Comparison of ENCODE assay signal across 8 mouse cellular contexts in the genomic region with DNA sequence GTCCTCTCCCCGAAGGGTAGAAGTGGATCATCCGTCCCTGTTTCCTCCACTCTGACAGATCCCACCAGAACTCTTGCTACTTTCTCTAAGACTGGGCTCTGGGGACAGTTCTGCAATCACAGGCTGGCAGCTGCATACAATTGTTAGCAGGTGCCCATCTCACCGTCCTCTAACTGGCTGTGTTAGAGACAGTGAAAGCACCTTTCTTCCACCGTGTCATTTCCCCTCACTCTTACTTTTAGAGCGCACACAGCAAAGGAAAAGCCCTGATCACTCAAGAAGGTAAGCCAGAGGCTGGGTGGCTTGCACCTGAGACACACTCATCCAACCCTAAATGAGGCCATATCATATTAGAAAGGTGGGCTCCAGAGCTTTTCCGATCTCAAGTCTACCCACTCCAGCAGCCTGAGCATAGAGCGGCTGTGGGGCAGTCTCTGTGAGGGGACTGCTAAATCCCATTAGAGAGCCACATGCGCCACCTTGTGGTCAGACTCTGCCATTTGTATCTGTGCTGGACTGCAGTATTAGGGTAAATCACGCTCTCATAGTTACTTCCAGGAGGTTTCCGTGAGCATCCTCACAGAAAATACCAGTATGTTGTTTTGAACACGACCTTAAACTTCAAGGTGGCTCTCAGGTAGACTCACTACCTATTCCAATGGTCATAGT. TPM values are rescaled to one million over a fixed set of nuclear protein-coding genes. Genes with fewer than 3 reads are reported as not detected.
A peak's percentile ranks its signal among the peaks of the same experiment; 100 is the strongest.
DNase-seq lines count a peak whose midpoint lies in the region; ATAC-seq and TF ChIP-seq lines count a peak whose summit lies in the region.

No protein-coding gene starts in this region.

- DNase-seq in A20 (ENCODE audit: low read depth, low spot score), result peak; percentile 92
- DNase-seq in spleen, postnatal 4 days (ENCODE audit: low spot score in 2 of 2), result peak; percentile 79 to 91

- H3K27ac ChIP-seq in bone marrow, adult 2 months (ENCODE audit: control insufficient read depth, insufficient read depth, low read depth, low read length, poor library complexity), result no peak overlapping the region
- H3K27ac ChIP-seq in embryonic facial prominence, embryonic 15.5 days (replicated peaks), result no peak overlapping the region
- no peak overlapping the region for H3K27ac ChIP-seq in heart, embryonic 11.5 days (ENCODE audit: low read depth, low read length)
- no peak overlapping the region for H3K27ac ChIP-seq in kidney, embryonic 15.5 days
- H3K27ac ChIP-seq in limb, embryonic 15.5 days, result no peak overlapping the region

- no peaks in the 10 kb centered on the region for H3K79me2 ChIP-seq in myocyte (ENCODE audit: control insufficient read depth, insufficient read depth)

- H3K9ac ChIP-seq in embryonic facial prominence, embryonic 15.5 days, result no peak overlapping the region
- H3K9ac ChIP-seq in heart, embryonic 11.5 days (ENCODE audit: low read depth, low read length), result no peak overlapping the region
- H3K9ac ChIP-seq in kidney, embryonic 15.5 days, result no peak overlapping the region
- H3K9ac ChIP-seq in limb, embryonic 15.5 days, result no peak overlapping the region

- no peak for TF ChIP-seq POLR2A in bone marrow, adult 2 months (IDR thresholded peaks at IDR 0.05; ENCODE audit: borderline replicate concordance, control insufficient read depth, low read depth, low read length)
- TF ChIP-seq POLR2A in myocyte (IDR thresholded peaks at IDR 0.05; ENCODE audit: insufficient read length, low read depth), result no peak

- no peak overlapping the region for H3ac ChIP-seq in myocyte (ENCODE audit: control insufficient read depth, insufficient read length)

- peaks cover 3% of the 10 kb centered on the region; the same call in 1 of the 2 replicates for H3K27me3 ChIP-seq in embryonic facial prominence, embryonic 15.5 days
- no peaks in the 10 kb centered on the region for H3K27me3 ChIP-seq in heart, embryonic 11.5 days (ENCODE audit: control insufficient read depth, insufficient read depth, low read length)
- peaks cover 11% of the 10 kb centered on the region for H3K27me3 ChIP-seq in kidney, embryonic 15.5 days
- H3K27me3 ChIP-seq in limb, embryonic 15.5 days, result peaks cover 21% of the 10 kb centered on the region
- peaks cover 5% of the 10 kb centered on the region for H3K27me3 ChIP-seq in myocyte (ENCODE audit: control insufficient read depth, insufficient read depth, insufficient read length)

- ATAC-seq in embryonic facial prominence, embryonic 15.5 days (ENCODE audit: insufficient number of reproducible peaks, low FRiP score, low TSS enrichment, low read depth), result peak; percentile 82
- ATAC-seq in heart, embryonic 11.5 days (replicated peaks; ENCODE audit: insufficient number of reproducible peaks, low FRiP score, low TSS enrichment), result peak; percentile 86
- ATAC-seq in kidney, embryonic 15.5 days (replicated peaks; ENCODE audit: low FRiP score), result peak; percentile 95
- ATAC-seq in limb, embryonic 15.5 days (ENCODE audit: insufficient number of reproducible peaks, low FRiP score, low TSS enrichment, low read depth), result peak; percentile 69; the same call in 1 of the 2 replicates

- H3K4me3 ChIP-seq in bone marrow, adult 2 months (replicated peaks; ENCODE audit: control insufficient read depth, low read depth, low read length), result no peak overlapping the region
- H3K4me3 ChIP-seq in embryonic facial prominence, embryonic 15.5 days (replicated peaks), result no peak overlapping the region
- H3K4me3 ChIP-seq in heart, embryonic 11.5 days (ENCODE audit: low read depth, low read length), result peak overlapping the region; percentile 4; the same call in 1 of the 2 replicates
- peak overlapping the region; percentile 22; the same call in 1 of the 2 replicates for H3K4me3 ChIP-seq in kidney, embryonic 15.5 days (replicated peaks)
- no peak overlapping the region for H3K4me3 ChIP-seq in limb, embryonic 15.5 days
- no peak overlapping the region for H3K4me3 ChIP-seq in myocyte

- H3K36me3 ChIP-seq in embryonic facial prominence, embryonic 15.5 days, result no peaks in the 10 kb centered on the region
- no peaks in the 10 kb centered on the region for H3K36me3 ChIP-seq in heart, embryonic 11.5 days (ENCODE audit: control insufficient read depth, insufficient read depth, low read length)
- H3K36me3 ChIP-seq in kidney, embryonic 15.5 days, result no peaks in the 10 kb centered on the region
- H3K36me3 ChIP-seq in limb, embryonic 15.5 days, result no peaks in the 10 kb centered on the region
- H3K36me3 ChIP-seq in myocyte (ENCODE audit: control insufficient read depth, insufficient read depth), result no peaks in the 10 kb centered on the region

- no peaks in the 10 kb centered on the region; the same call in 1 of the 2 replicates for H3K4me1 ChIP-seq in bone marrow, adult 2 months (ENCODE audit: control insufficient read depth, insufficient read depth, low read length)
- no peaks in the 10 kb centered on the region for H3K4me1 ChIP-seq in embryonic facial prominence, embryonic 15.5 days
- H3K4me1 ChIP-seq in heart, embryonic 11.5 days (ENCODE audit: control insufficient read depth, insufficient read depth, low read length), result no peaks in the 10 kb centered on the region
- peaks cover 9% of the 10 kb centered on the region; the same call in 1 of the 2 replicates for H3K4me1 ChIP-seq in kidney, embryonic 15.5 days
- H3K4me1 ChIP-seq in limb, embryonic 15.5 days, result 0 out of 2 replicates have a peak, but pooled peaks cover 5% of the 10 kb centered on the region

- H3K9me3 ChIP-seq in embryonic facial prominence, embryonic 15.5 days (replicated peaks), result no peaks in the 10 kb centered on the region
- no peaks in the 10 kb centered on the region for H3K9me3 ChIP-seq in heart, embryonic 11.5 days (replicated peaks; ENCODE audit: control insufficient read depth, low read length)
- H3K9me3 ChIP-seq in kidney, embryonic 15.5 days (replicated peaks), result no peaks in the 10 kb centered on the region
- no peaks in the 10 kb centered on the region for H3K9me3 ChIP-seq in limb, embryonic 15.5 days

- WGBS in bone marrow, adult 2 months, result 13% methylated on average over 11 of the region's 11 CpGs
- WGBS in embryonic facial prominence, embryonic 15.5 days, result 24% methylated on average over 11 of the region's 11 CpGs
- WGBS in heart, embryonic 11.5 days (ENCODE audit: insufficient replicate concordance), result 25% methylated on average over 11 of the region's 11 CpGs
- 25% methylated on average over 11 of the region's 11 CpGs for WGBS in kidney, embryonic 15.5 days
- 26% methylated on average over 11 of the region's 11 CpGs for WGBS in limb, embryonic 15.5 days

- peak; percentile 79 for TF ChIP-seq CTCF in bone marrow, adult 2 months (IDR thresholded peaks at IDR 0.05; ENCODE audit: control insufficient read depth, insufficient read depth, low read length)

- peak overlapping the region; percentile 35 for H3K4me2 ChIP-seq in embryonic facial prominence, embryonic 15.5 days (replicated peaks)
- peak overlapping the region; percentile 56 for H3K4me2 ChIP-seq in heart, embryonic 11.5 days
- peak overlapping the region; percentile 54 for H3K4me2 ChIP-seq in kidney, embryonic 15.5 days
- H3K4me2 ChIP-seq in limb, embryonic 15.5 days, result peak overlapping the region; percentile 24; the same call in 1 of the 2 replicates
- peak overlapping the region; percentile 79 for H3K4me2 ChIP-seq in myocyte (ENCODE audit: low read depth)

TF ChIP-seq in myocyte, 11 proteins besides CTCF, POLR2A, EP300 and RAD21:
- no peak for TF ChIP-seq TCF12 (IDR thresholded peaks at IDR 0.05; ENCODE audit: insufficient read depth, poor library complexity, severe bottlenecking)
- no peak for TF ChIP-seq TCF3 (IDR thresholded peaks at IDR 0.05; ENCODE audit: insufficient read length, low read depth)
- no peak for TF ChIP-seq USF1 (IDR thresholded peaks at IDR 0.05; ENCODE audit: low read depth)
- TF ChIP-seq E2F4 (IDR thresholded peaks at IDR 0.05; ENCODE audit: insufficient read depth), result no peak
- TF ChIP-seq MYOG (IDR thresholded peaks at IDR 0.05; ENCODE audit: control insufficient read depth in 1 of 3, insufficient read depth in 1 of 3, insufficient read length in 2 of 3, low read depth in 2 of 3), result no peak
- TF ChIP-seq MAX (IDR thresholded peaks at IDR 0.05; ENCODE audit: low read depth), result no peak
- no peak for TF ChIP-seq POLR2AphosphoS2 (IDR thresholded peaks at IDR 0.05; ENCODE audit: insufficient read length, low read depth)
- TF ChIP-seq SRF (IDR thresholded peaks at IDR 0.05; ENCODE audit: control insufficient read depth, insufficient read length, low read depth), result no peak
- no peak for TF ChIP-seq MYOD1 (IDR thresholded peaks at IDR 0.05; ENCODE audit: control insufficient read depth in 1 of 3, insufficient read length in 2 of 3, low read depth in 2 of 3)
- no peak for TF ChIP-seq CEBPB (IDR thresholded peaks at IDR 0.05; ENCODE audit: insufficient read depth, poor library complexity, severe bottlenecking)

RNA-seq across cellular contexts. Expression of a gene that starts 27.8 kb away (rescaled TPM):
- polyA plus RNA-seq in bone marrow, adult 2 months (2011; ENCODE audit: insufficient read depth, insufficient read length, low replicate concordance, missing spikeins), result not detected in 2 replicates
- polyA plus RNA-seq in embryonic facial prominence, embryonic 15.5 days (2015; fragmentation: Nextera tagmentation; extraction: Ambion mirVana), result 2.3 and 3.2 TPM in 2 replicates
- polyA plus RNA-seq in heart, embryonic 11.5 days (2014; fragmentation: Nextera tagmentation; extraction: Ambion mirVana), result 0.50 and 0.66 TPM in 2 replicates
- 7.4 and 7.9 TPM in 2 replicates for polyA plus RNA-seq in kidney, embryonic 15.5 days (2015; fragmentation: Nextera tagmentation; extraction: Ambion mirVana)
- polyA plus RNA-seq in limb, embryonic 15.5 days (2015; fragmentation: Nextera tagmentation; extraction: Ambion mirVana), result 2.6 and 3.3 TPM in 2 replicates
- polyA plus RNA-seq in myocyte (2012; fragmentation: generic; extraction: Trizol), result not detected

RNA-seq across cellular contexts. Expression of a gene that starts 30.2 kb away (rescaled TPM):
- polyA plus RNA-seq in bone marrow, adult 2 months (2011; ENCODE audit: insufficient read depth, insufficient read length, low replicate concordance, missing spikeins), result not detected in 2 replicates
- polyA plus RNA-seq in embryonic facial prominence, embryonic 15.5 days (2015; fragmentation: Nextera tagmentation; extraction: Ambion mirVana), result not detected in 2 replicates
- polyA plus RNA-seq in heart, embryonic 11.5 days (2014; fragmentation: Nextera tagmentation; extraction: Ambion mirVana), result not detected in 2 replicates
- not detected in 2 replicates for polyA plus RNA-seq in kidney, embryonic 15.5 days (2015; fragmentation: Nextera tagmentation; extraction: Ambion mirVana)
- not detected in 2 replicates for polyA plus RNA-seq in limb, embryonic 15.5 days (2015; fragmentation: Nextera tagmentation; extraction: Ambion mirVana)
- not detected for polyA plus RNA-seq in myocyte (2012; fragmentation: generic; extraction: Trizol)

Comparison
In these comparisons a context has a peak if more than half of its experiments do, and no peak if none do; other contexts are left out.
1. H3K4me3 ChIP-seq: peak in heart, embryonic 11.5 days (single experiment) and kidney, embryonic 15.5 days (single experiment); none in bone marrow, adult 2 months (single experiment), embryonic facial prominence, embryonic 15.5 days (single experiment), limb, embryonic 15.5 days (single experiment) and myocyte (single experiment).
2. H3K4me2 ChIP-seq: peak in every context shown above with its lines; median percentile 79 in myocyte; 56 in heart, embryonic 11.5 days; 54 in kidney, embryonic 15.5 days; 35 in embryonic facial prominence, embryonic 15.5 days; 24 in limb, embryonic 15.5 days.
3. Peak in every context shown above with its lines, with median percentiles within 50 percentile points of each other: ATAC-seq.